Mouse (Mus musculus) heart, postnatal 36 days (tissue): ENCODE measurements around the gene Il11. TPM values are rescaled to one million over a fixed set of nuclear protein-coding genes. Genes with fewer than 3 reads are reported as not detected.
"Not testable (repeated sequence)": the region's sequence is repeated elsewhere in the genome, so short reads cannot be mapped to it uniquely, and the experiment has no call there.

Source experiments
- DNase-seq, 2 experiments: peaks; one replicate each; pipeline ENCODE4 v3.0.0; 2021 to 2022
- intact Hi-C: fragments of 180-260 bp; cut with DNase I; formaldehyde crosslinking; loops from one replicate; pipeline ENCODE4 v1.15.1; 2025
- total RNA-seq, 2 experiments: library from RNA; stranded (reverse); gene quantifications; 2 replicates each; pipeline ENCODE4 v1.2.3; 2021

Il11 gene
- total RNA-seq: not detected

DNA sequence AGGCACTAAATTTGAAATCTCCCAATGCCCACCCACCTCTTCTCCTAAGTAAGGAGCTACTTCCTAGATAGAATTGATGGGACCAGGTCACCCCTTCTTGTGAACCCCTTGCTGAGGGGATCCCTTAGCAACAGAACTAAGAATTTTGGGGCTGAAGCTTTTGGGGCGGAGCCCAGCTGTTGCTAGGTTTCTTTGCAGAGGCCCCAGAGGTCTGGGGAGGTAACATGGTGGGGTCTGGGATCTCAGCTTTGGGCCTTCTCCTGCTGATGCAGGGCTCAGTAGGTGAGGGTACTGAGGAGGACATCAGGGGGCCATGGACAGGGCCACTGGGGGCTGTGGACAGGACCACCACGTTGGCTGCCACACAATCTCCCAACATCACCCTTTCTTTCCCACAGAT lies at the start of gene Il11, which contains the start of gene Tmem190:
Gene Il11 (minus strand): TSS at position 101 of the 400 bp plus-strand sequence.
Gene Tmem190 (plus strand): TSS at position 179 of the 400 bp plus-strand sequence.
- intact Hi-C loops: no loop called here
- DNase-seq: no peak

- DNase-seq: no peak
- intact Hi-C loops: no loop called here
Observed at GRCm38 (mm10) chr7:4830476-4830875, 47.8 kb upstream of the Il11 start.

- DNase-seq: no peak
- intact Hi-C loops: no loop called here
Observed at GRCm38 (mm10) chr7:4825365-4825764, 42.7 kb upstream of the Il11 start.

DNA sequence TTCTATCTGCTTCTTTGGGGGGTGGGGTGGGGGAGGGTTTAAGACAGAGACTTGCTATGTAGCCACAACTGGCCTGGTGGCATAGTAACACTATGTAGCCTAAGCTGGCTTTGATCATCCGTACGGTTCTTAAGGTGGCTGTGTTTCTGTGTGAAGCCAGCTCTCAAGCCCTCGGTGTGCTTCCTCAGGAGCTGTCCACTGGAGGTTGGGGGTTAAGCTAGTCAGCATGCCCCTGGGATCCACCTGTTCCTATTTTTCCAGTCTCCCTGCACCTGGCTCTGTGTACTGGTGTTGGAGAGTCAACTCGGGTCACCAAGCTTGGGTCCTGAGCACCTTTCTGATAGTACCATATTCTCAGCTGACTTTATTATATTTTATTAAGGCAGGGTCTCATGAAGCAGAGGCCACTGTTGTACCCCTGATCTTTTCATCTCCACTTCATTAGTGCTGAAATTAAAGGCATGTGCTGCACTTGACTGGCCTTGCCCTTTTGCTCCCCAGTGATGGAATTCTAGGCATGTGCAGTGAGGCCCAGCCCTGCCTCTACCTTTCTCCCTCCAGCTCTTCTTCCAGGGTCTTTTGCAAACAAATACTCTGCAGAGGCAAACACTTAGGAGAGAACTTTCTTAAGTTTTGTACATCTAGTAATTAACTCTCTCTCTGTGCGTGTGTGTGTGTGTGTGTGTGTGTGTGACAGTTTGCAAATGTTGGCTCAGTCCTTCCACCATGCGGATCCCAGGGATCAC lies 39.7 kb upstream of the Il11 start:
- DNase-seq: no peak
- intact Hi-C loops: no loop called here

DNA sequence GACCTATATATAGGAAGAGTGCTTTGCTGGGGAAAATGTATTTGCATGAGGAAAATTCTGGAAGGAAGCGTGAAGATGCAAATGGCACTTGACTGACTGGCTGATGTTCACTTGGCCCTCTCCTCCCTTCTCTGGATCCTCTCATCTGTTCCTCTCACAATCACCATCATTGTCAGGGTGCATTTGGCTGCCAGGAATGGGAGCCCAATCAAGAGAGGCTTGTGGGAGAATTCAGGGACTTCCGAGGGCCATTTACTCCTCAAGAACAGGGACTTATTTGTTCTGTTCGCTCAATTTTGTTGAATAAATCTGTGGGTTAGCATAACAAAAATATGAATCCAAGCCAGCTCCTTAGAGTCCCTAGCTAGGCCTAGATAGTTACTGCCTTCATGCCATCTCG lies 39.0 kb upstream of the Il11 start:
- no peak for DNase-seq
- intact Hi-C loops: no loop called here

DNA sequence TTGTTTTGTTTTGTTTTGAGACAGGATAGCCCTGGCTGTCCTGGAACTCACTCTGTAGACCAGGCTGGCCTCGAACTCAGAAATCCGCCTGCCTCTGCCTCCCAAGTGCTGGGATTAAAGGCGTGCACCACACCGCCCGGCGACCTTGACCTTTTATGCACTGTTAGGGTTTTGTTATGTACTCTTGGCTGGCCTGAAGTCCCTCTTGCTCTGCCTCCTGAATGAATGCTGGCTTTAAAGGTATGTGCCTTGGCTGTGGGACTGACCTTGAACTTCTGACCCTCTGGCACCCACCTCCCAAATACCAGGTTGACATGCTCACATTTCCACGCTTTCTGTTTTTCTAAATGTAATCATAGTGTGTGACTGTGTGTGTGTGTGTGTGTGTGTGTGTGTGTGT lies 38.3 kb upstream of the Il11 start:
- intact Hi-C loops, DNase-seq: not testable (repeated sequence)

- no peak for DNase-seq
- intact Hi-C loops: loop anchor here (10.0 kb wide), 2 partner anchors 198 to 228 kb away; partner anchors contain the start of genes Fiz1, Gm44973 and Zfp524
Observed at GRCm38 (mm10) chr7:4816559-4816958, 33.9 kb upstream of the Il11 start.

DNA sequence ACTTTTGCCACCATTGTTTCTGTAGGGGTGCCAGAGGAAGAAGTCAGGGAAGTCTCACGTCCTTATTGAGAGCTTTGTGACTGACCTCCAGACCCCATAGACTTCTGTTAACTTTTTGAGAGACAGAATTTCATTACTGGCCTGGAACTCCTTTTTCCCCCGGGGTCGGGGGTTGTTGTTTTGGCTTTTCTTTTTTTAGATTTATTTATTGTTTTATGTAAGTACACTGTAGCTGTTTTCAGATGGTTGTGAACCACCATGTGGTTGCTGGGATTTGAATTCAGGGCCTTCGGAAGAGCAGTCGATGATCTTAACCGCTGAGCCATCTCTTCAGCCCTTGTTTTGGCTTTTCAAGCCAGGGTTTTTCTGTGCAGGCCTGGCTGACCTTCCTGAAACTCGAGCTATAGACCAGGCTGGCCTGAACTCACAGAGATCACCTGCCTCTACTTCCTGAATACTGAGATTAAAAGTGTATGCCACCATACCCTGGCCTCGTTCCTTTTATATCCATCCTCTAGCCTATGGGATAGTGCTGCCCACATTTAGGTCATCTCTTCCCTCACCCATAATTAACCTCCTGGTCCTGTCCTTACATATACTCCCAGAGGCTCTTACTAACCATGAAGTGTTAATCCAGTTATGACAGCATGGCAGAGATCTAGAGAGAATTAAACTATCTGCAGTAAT lies 30.6 kb upstream of the Il11 start:
- intact Hi-C loops: loop anchor here (2.0 to 10.0 kb wide), 5 partner anchors 52 to 232 kb away; partner anchors contain the start of genes Fiz1, Gm44973, Zfp524 and Zfp628
- DNase-seq: no peak

DNA sequence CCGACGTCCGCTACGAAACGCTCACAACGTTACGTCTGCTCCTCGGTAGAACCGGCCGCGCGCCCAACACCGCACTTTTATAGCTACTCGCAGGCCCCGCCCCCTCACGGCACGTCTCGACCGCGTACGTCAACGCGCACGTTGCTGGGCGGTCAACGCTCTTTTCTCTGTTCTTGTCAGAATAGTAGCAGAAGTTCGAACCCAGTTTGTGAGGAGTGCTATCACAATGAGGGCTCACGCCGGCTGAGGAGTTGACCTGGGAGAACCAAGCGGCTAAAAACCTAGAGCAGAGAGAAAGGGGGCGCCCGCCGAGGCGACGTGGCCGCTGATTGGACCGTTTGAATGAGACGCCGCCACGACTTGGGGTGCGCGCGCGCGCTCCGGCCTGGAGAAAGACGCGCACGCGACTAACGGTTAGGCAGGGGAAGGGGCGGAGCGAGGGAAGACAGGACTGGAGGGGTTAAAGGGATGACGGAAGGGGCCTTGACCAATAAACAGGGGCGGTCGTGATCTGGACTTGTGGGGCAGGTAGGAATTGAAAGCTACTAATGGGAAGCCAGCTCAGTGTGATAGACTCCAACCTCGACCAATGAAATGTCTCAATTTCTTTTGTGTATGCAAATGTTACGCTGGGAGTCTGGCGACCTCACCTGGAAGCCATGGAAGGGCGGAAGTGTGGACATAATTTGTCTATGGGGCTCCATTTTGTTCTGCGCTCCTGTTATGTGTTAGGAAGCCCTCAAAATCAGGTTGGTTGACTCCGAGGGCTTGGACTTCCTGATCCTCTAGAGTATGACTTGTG lies 29.8 kb upstream of the Il11 start, which contains the start of gene Ube2s:
Gene Ube2s (minus strand): TSS at position 288 of the 802 bp plus-strand sequence.
- peak; percentile 98 for DNase-seq
- intact Hi-C loops: loop anchor here (1.0 to 10.0 kb wide), 6 partner anchors 19 to 232 kb away; partner anchors contain the start of genes Fiz1, Gm44973, Zfp524 and Zfp628

DNA sequence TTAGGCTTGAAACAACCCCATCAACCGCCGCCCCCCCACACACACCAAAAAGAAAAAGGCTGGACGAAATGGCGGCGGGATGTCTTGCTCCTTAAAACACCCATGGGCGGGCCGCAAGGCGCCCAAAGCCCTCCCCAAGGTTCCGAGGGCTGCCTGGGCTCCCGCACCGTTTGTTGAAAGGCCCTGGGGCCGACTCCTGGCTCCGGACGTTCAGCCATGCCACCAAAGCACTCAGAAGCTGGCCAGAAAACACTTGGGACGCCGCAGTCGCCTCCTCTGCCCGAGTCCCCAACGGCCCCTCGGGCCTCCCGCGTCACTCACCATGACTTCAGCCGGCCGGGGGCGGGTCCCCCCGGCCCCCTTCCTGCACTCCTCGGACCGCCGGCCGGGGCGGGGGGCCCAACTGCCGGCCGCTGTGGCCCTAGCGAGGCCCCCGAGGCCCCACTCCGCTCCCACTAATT lies 29.2 kb upstream of the Il11 start:
- DNase-seq: no peak
- intact Hi-C loops: loop anchor here (1.0 to 10.0 kb wide), 7 partner anchors 19 to 233 kb away; partner anchors contain the start of genes Fiz1, Gm44973, Zfp524 and Zfp628

- not testable (repeated sequence) for DNase-seq
- intact Hi-C loops: loop anchor here (2.0 to 10.0 kb wide), 4 partner anchors 72 to 234 kb away; partner anchors contain the start of genes Fiz1, Gm44973 and Zfp524
Observed at GRCm38 (mm10) chr7:4811131-4811530, 28.5 kb upstream of the Il11 start.

GRCm38 (mm10) chr7:4806716-4807115 lies 24.1 kb upstream of the Il11 start:
- peak in 1 of 2 experiments; percentile 10 for DNase-seq

GRCm38 (mm10) chr7:4802247-4802646 lies 19.6 kb upstream of the Il11 start:
- intact Hi-C loops: no loop called here
- DNase-seq: no peak

More at GRCm38 (mm10) chr7:4806716-4807115, 24.1 kb upstream of the Il11 start:
- intact Hi-C loops: loop anchor here (2.0 kb wide), 1 partner anchor 182 kb away; no protein-coding TSS in a partner anchor

DNA sequence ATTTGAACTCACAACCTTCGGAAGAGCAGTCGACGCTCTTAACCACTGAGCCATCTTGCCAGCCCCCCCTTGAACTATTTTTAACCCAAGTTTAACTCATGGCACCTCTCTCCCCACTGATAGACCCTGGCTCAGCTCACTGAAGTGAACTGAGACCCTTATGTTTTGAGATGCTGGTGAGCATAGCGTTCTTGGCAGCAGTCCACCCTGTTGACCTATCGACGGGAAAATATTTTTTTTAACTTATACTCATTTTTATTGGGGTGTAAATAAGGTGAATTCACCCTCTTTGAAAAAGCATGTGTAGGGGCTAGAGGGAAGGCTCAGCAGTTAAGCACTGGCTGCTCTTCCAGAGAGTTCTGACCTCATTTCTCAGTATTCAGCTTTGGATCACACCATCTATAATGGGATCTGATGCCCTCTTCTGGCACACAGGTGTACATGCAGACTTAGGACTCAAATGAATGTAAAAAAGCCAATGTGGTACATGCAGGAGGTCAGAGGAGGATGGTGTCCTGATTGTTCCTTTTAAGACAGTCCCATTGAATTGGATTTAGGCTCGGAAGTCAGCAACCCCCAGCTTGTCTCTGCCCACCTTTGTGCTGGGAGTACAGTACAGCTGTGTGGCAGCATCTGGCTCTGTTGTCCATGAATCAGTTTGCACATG lies 13.2 kb upstream of the Il11 start:
- intact Hi-C loops: loop anchor here (2.0 to 10.0 kb wide), 2 partner anchors 239 to 259 kb away; partner anchors contain the start of gene Zfp580
- peak in 1 of 2 experiments; percentile 18 for DNase-seq

GRCm38 (mm10) chr7:4794631-4795168 lies 12.0 kb upstream of the Il11 start:
- DNase-seq: no peak
- intact Hi-C loops: loop anchor here (5.0 to 10.0 kb wide), 4 partner anchors 172 to 642 kb away; partner anchors contain the start of genes Ccdc106, Leng9, Zfp580 and Zfp865

GRCm38 (mm10) chr7:4793674-4794073 lies 11.0 kb upstream of the Il11 start:
- no peak for DNase-seq
- intact Hi-C loops: loop anchor here (1.0 to 10.0 kb wide), 5 partner anchors 19 to 641 kb away; partner anchors contain the start of genes Ccdc106, Leng9, Ube2s and Zfp580

DNA sequence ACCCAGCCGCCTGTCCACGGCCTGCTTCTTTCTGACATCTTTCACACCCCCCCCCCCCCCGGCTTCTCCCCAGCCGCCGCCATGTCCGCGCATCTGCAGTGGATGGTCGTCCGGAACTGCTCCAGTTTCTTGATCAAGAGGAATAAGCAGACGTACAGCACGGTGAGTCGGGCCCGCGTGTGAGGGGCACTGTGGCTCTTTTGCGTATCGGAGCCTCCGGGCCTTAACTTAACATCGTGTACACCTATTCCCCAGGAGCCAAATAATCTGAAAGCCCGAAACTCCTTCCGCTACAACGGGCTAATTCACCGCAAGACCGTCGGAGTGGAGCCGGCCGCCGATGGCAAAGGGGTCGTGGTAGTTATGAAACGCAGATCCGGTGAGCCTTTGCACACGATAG lies 10.6 kb upstream of the Il11 start:
- intact Hi-C loops: loop anchor here (1.0 to 10.0 kb wide), 5 partner anchors 19 to 641 kb away; partner anchors contain the start of genes Ccdc106, Leng9, Ube2s and Zfp580
- peak in 1 of 2 experiments; percentile 8 for DNase-seq
